Mouse (Mus musculus) testis, adult 2 months (tissue): ENCODE results near the gene Pde4d.

Experiments
- CTCF ChIP-seq: fragments of 200-500 bp; IDR thresholded peaks from 2 replicates; pipeline ENCODE4 v1.5.1; 2012; ENCODE audit warnings: low read depth, mild to moderate bottlenecking, inconsistent platforms, low read length, moderate library complexity; ENCODE audit not compliant: control insufficient read depth, insufficient read depth, insufficient replicate concordance
- POLR2A ChIP-seq: fragments of 200-500 bp; IDR thresholded peaks from 2 replicates; pipeline ENCODE4 v1.6.1; 2012; ENCODE audit warnings: low read depth, mild to moderate bottlenecking, inconsistent platforms, low read length, moderate library complexity; ENCODE audit not compliant: control insufficient read depth

DNA sequence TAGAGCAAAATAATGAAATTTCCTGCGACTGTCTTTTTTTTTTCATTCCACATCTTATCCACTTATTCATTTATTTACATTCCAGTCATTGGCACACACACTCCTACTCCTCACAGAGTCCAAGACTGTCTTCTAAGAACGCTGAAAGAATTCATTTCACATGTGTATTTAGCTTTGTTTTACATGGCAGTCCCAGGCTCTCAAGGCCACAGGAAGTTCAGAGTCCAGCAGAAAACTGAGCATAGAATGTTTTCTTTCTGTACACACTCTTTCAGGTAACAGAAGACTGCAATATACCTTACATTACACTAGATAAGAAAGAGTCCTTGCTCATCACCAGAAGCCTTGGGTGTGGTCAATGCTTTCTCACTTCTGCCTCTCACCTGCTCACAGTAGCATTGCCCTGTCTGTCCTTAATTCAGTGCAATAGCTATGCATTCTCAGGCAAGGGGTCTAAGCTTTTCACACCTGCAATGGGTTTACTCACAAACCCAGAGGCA is 1169.5 kb downstream of the Pde4d start:
- TF ChIP-seq CTCF (no peak), POLR2A (no peak)
